Mouse (Mus musculus) CD8-positive naive resting alpha-beta T cell, adult 57 days (primary cell): ENCODE data around the gene Mlec. TPM values are rescaled to one million over a fixed set of nuclear protein-coding genes. Genes with fewer than 3 reads are reported as not detected.

Experiments used
- total RNA-seq: library from RNA; stranded (reverse); gene quantifications from one replicate; pipeline ENCODE4 v1.2.4, GENCODE M21; 2023

The Mlec gene
- 60.0 TPM for total RNA-seq

DNA sequence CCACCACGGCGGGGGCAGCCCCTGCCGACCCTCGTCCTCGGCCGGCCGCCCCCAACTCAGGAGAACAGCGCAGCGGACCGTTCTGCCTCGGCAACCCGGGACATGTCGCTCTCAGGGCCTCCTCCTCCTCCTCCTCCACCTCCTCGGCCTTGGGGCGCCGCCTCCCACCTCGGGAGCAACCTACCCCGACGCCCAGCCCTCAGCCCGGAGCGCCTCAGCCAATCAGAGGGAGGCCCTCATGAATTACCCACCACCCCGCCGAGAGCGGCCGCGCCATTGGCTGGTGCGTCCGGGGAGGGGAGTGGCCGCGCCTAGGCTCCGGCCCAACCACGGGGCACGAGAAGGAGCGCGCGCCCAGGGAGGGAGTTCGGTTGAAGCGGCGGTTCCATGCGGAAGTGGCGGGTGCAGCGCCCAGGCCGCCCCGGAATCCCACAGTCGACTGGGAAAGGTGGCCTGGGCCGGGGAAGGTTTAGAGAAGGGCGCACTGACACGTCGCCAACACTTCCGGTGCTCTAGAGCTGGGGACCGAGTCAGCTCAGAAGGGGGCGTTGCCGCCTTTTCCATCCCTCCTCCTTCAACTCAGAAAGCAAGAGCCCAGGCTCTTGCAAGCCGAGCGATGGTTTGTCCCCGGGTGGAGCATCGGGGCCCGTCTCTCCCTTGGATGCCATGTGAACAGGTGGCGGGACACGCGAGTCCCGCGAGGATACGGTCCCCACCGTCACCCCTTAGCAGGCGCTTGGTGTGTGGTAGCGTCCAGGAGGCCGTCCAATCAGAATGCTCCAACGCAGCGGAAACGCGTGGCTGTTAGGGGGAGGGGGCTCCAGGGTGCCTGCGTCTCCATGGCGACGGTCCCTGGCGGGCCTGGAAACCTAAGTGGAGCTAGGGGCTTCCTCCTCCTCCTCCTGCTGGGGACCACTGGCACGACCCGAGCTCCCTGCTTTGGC, at the start of gene Mlec:
Mlec (minus strand) TSS at position 140 of the 944 bp plus-strand sequence.

GRCm38 (mm10) chr5:115193669-115194625, 36.0 kb upstream of the Mlec start, which contains the start of gene Cabp1:
Gene Cabp1, minus strand, starts transcription at chr5:115194381.

DNA sequence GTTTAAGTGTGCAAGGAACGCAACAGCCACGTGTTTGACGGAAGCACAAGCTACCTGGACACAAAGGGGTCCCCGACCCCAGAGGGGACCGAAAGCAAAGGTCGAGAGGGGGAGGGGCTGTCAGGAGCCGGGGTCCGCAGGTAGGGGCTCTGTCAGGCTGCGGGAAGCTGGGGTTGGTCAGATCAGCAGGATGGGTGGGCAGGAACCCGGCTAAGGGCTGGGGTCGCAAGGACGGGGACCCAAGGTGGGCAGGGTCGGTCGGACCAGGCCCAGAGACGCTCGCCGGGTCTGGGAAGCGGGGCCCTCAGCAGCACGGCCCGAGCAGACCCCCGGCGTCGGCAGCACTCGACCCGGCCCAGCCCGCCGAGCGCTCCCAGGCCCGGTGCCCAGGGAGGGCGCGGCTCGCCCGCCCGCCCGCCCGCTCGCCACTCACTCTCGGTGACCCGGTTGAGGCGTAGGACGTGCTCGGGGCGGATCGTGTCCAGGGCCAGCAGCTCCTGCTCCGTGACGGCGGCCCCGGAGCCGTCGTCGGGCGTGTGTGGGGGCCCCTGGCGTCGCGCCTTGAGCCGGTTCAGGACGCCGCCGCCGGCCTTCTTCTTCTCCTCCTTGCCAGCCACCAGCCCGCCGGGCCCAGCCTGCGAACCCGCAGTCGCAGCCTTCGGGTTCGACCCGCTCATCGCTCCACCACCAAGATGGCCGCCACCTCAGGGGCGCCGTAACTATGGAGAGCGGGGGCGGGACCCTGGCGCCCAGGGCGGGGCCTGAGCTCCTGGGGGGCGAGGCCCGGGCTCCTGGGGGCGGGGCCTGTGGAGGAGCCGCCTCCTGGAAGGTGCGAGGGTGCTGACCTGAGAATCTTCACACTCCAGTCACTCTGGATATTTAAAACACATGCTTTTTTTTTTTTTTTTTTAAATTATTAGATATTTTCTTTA, 23.5 kb downstream of the Mlec start, which contains the start of gene Unc119b:
Unc119b (minus strand) TSS at position 742 of the 932 bp plus-strand sequence.

GRCm38 (mm10) chr5:115118961-115119570, 38.9 kb downstream of the Mlec start, which contains the start of gene Acads:
Gene Acads, minus strand, starts transcription at chr5:115119346.

DNA sequence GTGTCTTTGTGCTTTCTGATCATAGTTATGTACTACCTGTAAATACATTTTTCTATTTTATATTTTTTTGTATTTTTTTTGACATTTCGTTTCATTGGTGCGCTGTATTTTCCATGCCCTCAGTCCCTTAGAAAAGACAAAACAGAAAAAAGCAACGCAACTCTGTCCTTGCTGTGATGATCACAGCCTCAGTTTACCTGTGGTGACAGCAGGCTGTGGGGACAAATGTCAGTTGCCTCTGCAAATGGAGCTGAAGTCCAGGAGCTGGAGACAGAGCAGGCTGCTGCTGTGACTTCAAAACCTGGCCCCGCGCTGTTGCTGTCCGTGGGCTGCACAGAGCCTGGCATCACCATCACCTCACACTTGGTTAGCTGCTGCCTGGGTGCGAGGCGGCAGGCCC, 59.8 kb downstream of the Mlec start, which contains the start of gene Gm10401:
Gm10401 (minus strand) TSS at position 101 of the 400 bp plus-strand sequence.

Other genes with a start within 250 kb of the Mlec start
- 6.7 TPM for gene Oasl1, start 234.9 kb downstream of the Mlec start, total RNA-seq
- 43.7 TPM for gene 2210016L21Rik, start 216.0 kb downstream of the Mlec start, total RNA-seq
- gene Hnf1a, start 187.1 kb downstream of the Mlec start, total RNA-seq, result not detected
- gene Sppl3, start 147.0 kb downstream of the Mlec start, total RNA-seq, result 63.1 TPM
- not detected for gene Gm10401, start 59.9 kb downstream of the Mlec start, total RNA-seq
- gene Acads, start 38.8 kb downstream of the Mlec start, total RNA-seq, result 32.1 TPM
- gene Unc119b, start 23.2 kb downstream of the Mlec start, total RNA-seq, result 24.4 TPM
- gene Cabp1, start 36.2 kb upstream of the Mlec start, total RNA-seq, result not detected
- gene Pop5, start 77.7 kb upstream of the Mlec start, total RNA-seq, result 44.8 TPM
- gene Rnf10, start 114.7 kb upstream of the Mlec start, total RNA-seq, result 172 TPM
- 22.0 TPM for gene Coq5, start 121.5 kb upstream of the Mlec start, total RNA-seq
- gene Dynll1, start 142.8 kb upstream of the Mlec start, total RNA-seq, result 224 TPM
- gene Srsf9, start 169.0 kb upstream of the Mlec start, total RNA-seq, result 35.6 TPM
- 3.8 TPM for gene Gatc, start 183.0 kb upstream of the Mlec start, total RNA-seq
- gene Triap1, start 183.0 kb upstream of the Mlec start, total RNA-seq, result 14.6 TPM
- gene Cox6a1, start 190.8 kb upstream of the Mlec start, total RNA-seq, result 203 TPM